Mouse (Mus musculus): ENCODE measurements around the gene Polr2g. TPM values are rescaled to one million over a fixed set of nuclear protein-coding genes. Genes with fewer than 3 reads are reported as not detected.
"Not testable (repeated sequence)": the region's sequence is repeated elsewhere in the genome, so short reads cannot be mapped to it uniquely, and the experiment has no call there.

Polr2g gene
- polyA plus RNA-seq, 1 experiment: 178 TPM

GRCm38 (mm10) chr19:8839103-8839907 lies 40.9 kb upstream of the Polr2g start, which contains the start of gene Gng3:
Gng3 (minus strand) TSS chr19:8839194.
- no peaks in the 10 kb centered on the region for H3K79me3 ChIP-seq (ENCODE audit: low read depth)
- H3ac ChIP-seq (ENCODE audit: control insufficient read depth, insufficient read length, low read depth): no peak within 1 kb of the TSS
- H3K79me2 ChIP-seq (ENCODE audit: control insufficient read depth, insufficient read depth): no peaks in the 10 kb centered on the region
- H3K27me3 ChIP-seq (ENCODE audit: control insufficient read depth, insufficient read depth, insufficient read length): no peaks in the 10 kb centered on the region
- H3K36me3 ChIP-seq (ENCODE audit: control insufficient read depth, insufficient read depth): peaks cover 63% of the 10 kb centered on the region
- H3K4me3 ChIP-seq (ENCODE audit: insufficient read depth, poor library complexity, severe bottlenecking): no peak within 1 kb of the TSS
- TF ChIP-seq USF1 (IDR thresholded peaks at IDR 0.05; ENCODE audit: low read depth): no peak
- TF ChIP-seq MYOG (IDR thresholded peaks at IDR 0.05; ENCODE audit: control insufficient read depth, extremely low read depth, insufficient read length): no peak
- TF ChIP-seq CTCF (IDR thresholded peaks at IDR 0.05; ENCODE audit: control insufficient read depth, insufficient read depth, insufficient read length): no peak
- TF ChIP-seq CEBPB (IDR thresholded peaks at IDR 0.05; ENCODE audit: low read depth): no peak
- no peak for TF ChIP-seq FOSL1 (IDR thresholded peaks at IDR 0.05; ENCODE audit: insufficient read depth, low read length, poor library complexity, severe bottlenecking)
- TF ChIP-seq MAX (IDR thresholded peaks at IDR 0.05): no peak
- TF ChIP-seq MYOD1 (IDR thresholded peaks at IDR 0.05; ENCODE audit: control insufficient read depth, insufficient read length, low read depth): no peak

- TF ChIP-seq CEBPB (IDR thresholded peaks at IDR 0.05; ENCODE audit: low read depth) (no peak), MYOG (IDR thresholded peaks at IDR 0.05; ENCODE audit: control insufficient read depth, extremely low read depth, insufficient read length) (no peak), CTCF (IDR thresholded peaks at IDR 0.05; ENCODE audit: control insufficient read depth, insufficient read depth, insufficient read length) (no peak), FOSL1 (IDR thresholded peaks at IDR 0.05; ENCODE audit: insufficient read depth, low read length, poor library complexity, severe bottlenecking) (no peak), MAX (IDR thresholded peaks at IDR 0.05) (no peak), USF1 (IDR thresholded peaks at IDR 0.05; ENCODE audit: low read depth) (no peak), MYOD1 (IDR thresholded peaks at IDR 0.05; ENCODE audit: control insufficient read depth, insufficient read length, low read depth) (no peak)
- H3K79me2 ChIP-seq (ENCODE audit: control insufficient read depth, insufficient read depth): no peaks in the 10 kb centered on the region
- H3ac ChIP-seq (ENCODE audit: control insufficient read depth, insufficient read length, low read depth): no peak overlapping the region
- H3K79me3 ChIP-seq (ENCODE audit: low read depth): no peaks in the 10 kb centered on the region
- H3K36me3 ChIP-seq (ENCODE audit: control insufficient read depth, insufficient read depth): peaks cover 73% of the 10 kb centered on the region
- H3K4me3 ChIP-seq (ENCODE audit: insufficient read depth, poor library complexity, severe bottlenecking): peak overlapping the region; percentile 18
- no peaks in the 10 kb centered on the region for H3K27me3 ChIP-seq (ENCODE audit: control insufficient read depth, insufficient read depth, insufficient read length)
Observed at GRCm38 (mm10) chr19:8838041-8838730, 39.8 kb upstream of the Polr2g start.

DNA sequence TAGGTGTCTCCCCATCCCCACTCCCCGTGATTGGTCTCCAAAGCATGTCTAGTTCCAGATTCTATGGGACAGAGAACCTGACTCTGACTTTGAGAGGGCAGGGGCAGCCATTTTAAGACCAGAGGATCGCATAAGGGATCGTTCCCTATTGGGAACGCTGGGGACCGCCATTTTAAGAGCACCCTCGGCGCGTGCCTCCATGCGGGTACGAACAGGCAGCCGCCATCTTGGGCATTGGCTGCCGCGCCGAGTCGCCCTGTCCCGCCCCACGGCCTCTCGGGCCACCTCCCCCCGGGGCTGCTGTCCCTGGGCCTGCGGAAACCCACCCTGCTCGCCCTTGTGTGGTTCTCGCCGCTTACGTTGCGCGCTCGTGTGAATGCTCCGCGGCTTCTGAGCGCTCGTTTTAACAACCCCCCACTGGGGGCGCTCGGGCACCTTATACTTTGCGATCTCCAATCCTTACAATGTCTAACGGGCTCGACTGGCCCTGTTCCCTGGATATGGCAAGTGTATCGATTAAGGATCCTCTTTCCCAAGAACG lies 38.9 kb upstream of the Polr2g start, which contains the start of gene Bscl2:
Gene Bscl2 (plus strand): TSS at position 217 of the 541 bp plus-strand sequence.
- H3K36me3 ChIP-seq (ENCODE audit: control insufficient read depth, insufficient read depth): peaks cover 73% of the 10 kb centered on the region

GRCm38 (mm10) chr19:8836327-8836726 lies 38.0 kb upstream of the Polr2g start:
- H3K4me3 ChIP-seq (ENCODE audit: insufficient read depth, poor library complexity, severe bottlenecking); H3K79me2 ChIP-seq (ENCODE audit: control insufficient read depth, insufficient read depth); H3ac ChIP-seq (ENCODE audit: control insufficient read depth, insufficient read length, low read depth); H3K79me3 ChIP-seq (ENCODE audit: low read depth); H3K27me3 ChIP-seq (ENCODE audit: control insufficient read depth, insufficient read depth, insufficient read length): not testable (repeated sequence)
- peaks cover 77% of the 10 kb centered on the region for H3K36me3 ChIP-seq (ENCODE audit: control insufficient read depth, insufficient read depth)

More for the DNA sequence above, 38.9 kb upstream of the Polr2g start, which contains the start of gene Bscl2:
- Histone ChIP-seq H3K79me2 (ENCODE audit: control insufficient read depth, insufficient read depth) (no peaks in the 10 kb centered on the region), H3ac (ENCODE audit: control insufficient read depth, insufficient read length, low read depth) (peak within 1 kb of the TSS; percentile 67), H3K27me3 (ENCODE audit: control insufficient read depth, insufficient read depth, insufficient read length) (no peaks in the 10 kb centered on the region), H3K4me3 (ENCODE audit: insufficient read depth, poor library complexity, severe bottlenecking) (peak within 1 kb of the TSS; percentile 18), H3K79me3 (ENCODE audit: low read depth) (no peaks in the 10 kb centered on the region)
- no peak for TF ChIP-seq CTCF (IDR thresholded peaks at IDR 0.05; ENCODE audit: control insufficient read depth, insufficient read depth, insufficient read length)
- TF ChIP-seq USF1 (IDR thresholded peaks at IDR 0.05; ENCODE audit: low read depth): no peak
- TF ChIP-seq MYOD1 (IDR thresholded peaks at IDR 0.05; ENCODE audit: control insufficient read depth, insufficient read length, low read depth): no peak
- no peak for TF ChIP-seq MYOG (IDR thresholded peaks at IDR 0.05; ENCODE audit: control insufficient read depth, extremely low read depth, insufficient read length)
- no peak for TF ChIP-seq FOSL1 (IDR thresholded peaks at IDR 0.05; ENCODE audit: insufficient read depth, low read length, poor library complexity, severe bottlenecking)
- no peak for TF ChIP-seq CEBPB (IDR thresholded peaks at IDR 0.05; ENCODE audit: low read depth)
- no peak for TF ChIP-seq MAX (IDR thresholded peaks at IDR 0.05)

GRCm38 (mm10) chr19:8832971-8833370 lies 34.6 kb upstream of the Polr2g start:
- Histone ChIP-seq H3K36me3 (ENCODE audit: control insufficient read depth, insufficient read depth) (peaks cover 90% of the 10 kb centered on the region), H3K4me3 (ENCODE audit: insufficient read depth, poor library complexity, severe bottlenecking) (no peak overlapping the region), H3K79me3 (ENCODE audit: low read depth) (peaks cover 2% of the 10 kb centered on the region), H3K79me2 (ENCODE audit: control insufficient read depth, insufficient read depth) (peaks cover 12% of the 10 kb centered on the region), H3K27me3 (ENCODE audit: control insufficient read depth, insufficient read depth, insufficient read length) (no peaks in the 10 kb centered on the region), H3ac (ENCODE audit: control insufficient read depth, insufficient read length, low read depth) (no peak overlapping the region)
- TF ChIP-seq MYOD1 (IDR thresholded peaks at IDR 0.05; ENCODE audit: control insufficient read depth, insufficient read length, low read depth): no peak
- no peak for TF ChIP-seq FOSL1 (IDR thresholded peaks at IDR 0.05; ENCODE audit: insufficient read depth, low read length, poor library complexity, severe bottlenecking)

Data from C2C12 (cell line).